Comparison of ENCODE assay signal across 8 mouse cellular contexts in genomic region chr14:15062861-15063418, GRCm38 (mm10).
DNase-seq lines count a peak whose midpoint lies in the region; ATAC-seq and TF ChIP-seq lines count a peak whose summit lies in the region.
"Had no signal": no experiment of that assay in that cellular context is flagged by ENCODE, and none has a peak within 500 bp of the region (broad histone marks: within the 10 kb centered on the region; RNA-seq: fewer than 3 reads in every experiment).

No protein-coding gene starts in this region.

- no peak overlapping the region for H3K27ac ChIP-seq in lung, embryonic 16.5 days (ENCODE audit: low read length)
- no peak overlapping the region for H3K27ac ChIP-seq in liver, embryonic 13.5 days

- H3K4me1 ChIP-seq in lung, embryonic 16.5 days (replicated peaks; ENCODE audit: control insufficient read depth, insufficient read depth, low read length) = no peaks in the 10 kb centered on the region
- H3K4me1 ChIP-seq in lung, adult 2 months (ENCODE audit: control insufficient read depth, insufficient read depth, low read length) = peaks cover 4% of the 10 kb centered on the region; the same call in 1 of the 2 replicates
- no peaks in the 10 kb centered on the region for H3K4me1 ChIP-seq in liver, embryonic 13.5 days (replicated peaks)

- H3K27me3 ChIP-seq in lung, embryonic 16.5 days (ENCODE audit: control insufficient read depth, insufficient read depth, low read depth, low read length) = no peaks in the 10 kb centered on the region
- H3K27me3 ChIP-seq in liver, embryonic 13.5 days = no peaks in the 10 kb centered on the region
- H3K27me3 ChIP-seq: megakaryocyte, embryonic 14.5 days had no signal

- no peaks in the 10 kb centered on the region for H3K36me3 ChIP-seq in lung, embryonic 16.5 days (ENCODE audit: control insufficient read depth, insufficient read depth, low read length)
- no peaks in the 10 kb centered on the region for H3K36me3 ChIP-seq in liver, embryonic 13.5 days

- H3K9me3 ChIP-seq in lung, embryonic 16.5 days (ENCODE audit: control insufficient read depth, low read length) = no peaks in the 10 kb centered on the region
- no peaks in the 10 kb centered on the region for H3K9me3 ChIP-seq in liver, embryonic 13.5 days (replicated peaks)
- H3K9me3 ChIP-seq: megakaryocyte, embryonic 14.5 days had no signal

- DNase-seq in lung, adult 2 months = no peak
- DNase-seq in forelimb bud, embryonic 11.5 days (ENCODE audit: low read depth, low spot score) = peak; percentile 19
- no peak for DNase-seq in liver, embryonic 13.5 days
- peak; percentile 12 to 40 for DNase-seq in thymus, postnatal 10 days (ENCODE audit: low spot score in 2 of 2)
- DNase-seq in left cerebral cortex, adult 11 months (ENCODE audit: low spot score) = no peak
- no peak for DNase-seq in gastrocnemius, postnatal 10 days

- no peak overlapping the region for H3K9ac ChIP-seq in lung, embryonic 16.5 days (ENCODE audit: low read length)
- no peak overlapping the region for H3K9ac ChIP-seq in liver, embryonic 13.5 days

- no peak for TF ChIP-seq POLR2A in lung, adult 2 months (IDR thresholded peaks at IDR 0.05; ENCODE audit: borderline replicate concordance, extremely low read depth, low read depth, low read length)

- ATAC-seq in lung, embryonic 16.5 days (ENCODE audit: low read depth) = peak; percentile 68
- ATAC-seq in liver, embryonic 13.5 days (ENCODE audit: low read depth) = peak; percentile 64

- H3K4me3 ChIP-seq in lung, embryonic 16.5 days (ENCODE audit: low read length) = no peak overlapping the region
- no peak overlapping the region for H3K4me3 ChIP-seq in lung, adult 2 months (replicated peaks; ENCODE audit: extremely low read depth, low read depth, low read length)
- no peak overlapping the region for H3K4me3 ChIP-seq in liver, embryonic 13.5 days (replicated peaks)
- H3K4me3 ChIP-seq: megakaryocyte, embryonic 14.5 days had no signal

- no peak overlapping the region for H3K4me2 ChIP-seq in lung, embryonic 16.5 days (ENCODE audit: low read depth, low read length)
- H3K4me2 ChIP-seq in liver, embryonic 13.5 days = no peak overlapping the region

- TF ChIP-seq CTCF in lung, adult 2 months (IDR thresholded peaks at IDR 0.05; ENCODE audit: insufficient read depth, low read length) = no peak

- WGBS in lung, embryonic 16.5 days = 51% methylated on average over 4 of the region's 4 CpGs
- 30% methylated on average over 4 of the region's 4 CpGs for WGBS in lung, adult 2 months
- 24% methylated on average over 4 of the region's 4 CpGs for WGBS in liver, embryonic 13.5 days (ENCODE audit: insufficient replicate concordance)

Comparison
In these comparisons a context has a peak if more than half of its experiments do, and no peak if none do; other contexts are left out.
1. DNase-seq: peak in forelimb bud, embryonic 11.5 days (single experiment) and thymus, postnatal 10 days (2 of 2); none in lung, adult 2 months (single experiment), liver, embryonic 13.5 days (single experiment), left cerebral cortex, adult 11 months (single experiment) and gastrocnemius, postnatal 10 days (single experiment).